Mouse (Mus musculus): Measurements from ENCODE around the gene Phf11d.

GRCm38 (mm10) chr14:59396999-59397398, 31.7 kb upstream of the Phf11d start:
- no peak for TF ChIP-seq GATA1 (IDR thresholded peaks at IDR 0.05; ENCODE audit: low read length)
- TF ChIP-seq TAL1 (IDR thresholded peaks at IDR 0.05; ENCODE audit: low read length): no peak

Data from erythroblast, embryonic 14.5 days (primary cell).